8 mouse cellular contexts compared by ENCODE assay signal in the genomic region with DNA sequence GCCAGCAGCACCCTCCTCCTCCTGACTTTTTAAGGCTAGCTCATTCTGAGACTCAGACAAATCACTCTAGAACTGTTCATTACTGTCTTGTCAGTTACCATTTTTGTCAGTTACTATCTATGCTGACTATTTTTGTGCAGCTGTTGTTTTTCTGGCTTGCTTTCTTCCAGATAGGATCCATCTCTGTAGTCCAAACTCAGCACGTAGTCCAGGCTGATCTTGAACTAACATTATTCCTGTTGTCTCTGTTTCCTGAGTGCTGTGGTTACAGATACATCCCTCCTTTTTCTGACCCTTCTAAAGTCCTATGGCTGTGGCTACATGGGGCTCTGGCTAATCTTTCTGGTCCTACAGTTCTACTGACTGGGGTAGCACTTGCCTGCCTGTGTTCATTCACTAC. TPM values are rescaled to one million over a fixed set of nuclear protein-coding genes. Genes with fewer than 3 reads are reported as not detected.
DNase-seq lines count a peak whose midpoint lies in the region; ATAC-seq and TF ChIP-seq lines count a peak whose summit lies in the region.

No protein-coding gene starts in this region.

- DNase-seq in testis, postnatal 14 days (ENCODE audit: low spot score), result no peak
- no peak for DNase-seq in stomach, postnatal 0 days (ENCODE audit: low spot score)
- no peak for DNase-seq in spleen, postnatal 4 days (ENCODE audit: low spot score in 2 of 2)
- DNase-seq in left cerebral cortex, postnatal 25 days (ENCODE audit: low spot score in 2 of 2), result no peak

- peaks cover 39% of the 10 kb centered on the region for H3K27me3 ChIP-seq in erythroblast, embryonic 14.5 days (ENCODE audit: control insufficient read depth)
- H3K27me3 ChIP-seq in testis, adult 2 months (ENCODE audit: control insufficient read depth, insufficient read depth, low read length), result no peaks in the 10 kb centered on the region
- peaks cover 37% of the 10 kb centered on the region for H3K27me3 ChIP-seq in liver, embryonic 12.5 days (replicated peaks)
- peaks cover 3% of the 10 kb centered on the region; the same call in 1 of the 2 replicates for H3K27me3 ChIP-seq in stomach, postnatal 0 days (ENCODE audit: control insufficient read depth, insufficient read depth, low read length)

- peaks cover 57% of the 10 kb centered on the region for H3K4me1 ChIP-seq in erythroblast, embryonic 14.5 days (ENCODE audit: control insufficient read depth)
- peaks cover 35% of the 10 kb centered on the region for H3K4me1 ChIP-seq in testis, adult 2 months (ENCODE audit: control insufficient read depth, insufficient read depth, low read length)
- peaks cover 50% of the 10 kb centered on the region for H3K4me1 ChIP-seq in liver, embryonic 12.5 days
- H3K4me1 ChIP-seq in stomach, postnatal 0 days (replicated peaks; ENCODE audit: control insufficient read depth, insufficient read depth), result peaks cover 8% of the 10 kb centered on the region; the same call in 1 of the 2 replicates

- ATAC-seq in erythroblast, adult 5-6 weeks (replicated peaks; ENCODE audit: low FRiP score, poor library complexity, severe bottlenecking), result no peak
- no peak for ATAC-seq in liver, embryonic 12.5 days
- no peak for ATAC-seq in stomach, postnatal 0 days (ENCODE audit: low FRiP score, low TSS enrichment)

- TF ChIP-seq CTCF in testis, adult 2 months (IDR thresholded peaks at IDR 0.05; ENCODE audit: control insufficient read depth, insufficient read depth, insufficient replicate concordance, low read depth, low read length), result no peak
- TF ChIP-seq CTCF in stomach, postnatal 0 days (IDR thresholded peaks at IDR 0.05; ENCODE audit: low read depth), result no peak

- no peak for TF ChIP-seq POLR2A in testis, adult 2 months (IDR thresholded peaks at IDR 0.05; ENCODE audit: control insufficient read depth, low read depth, low read length)

- no peak for TF ChIP-seq EP300 in stomach, postnatal 0 days (optimal IDR thresholded peaks at IDR 0.05)

- H3K9me3 ChIP-seq in erythroblast, embryonic 14.5 days (ENCODE audit: control insufficient read depth, low read length), result peaks cover 16% of the 10 kb centered on the region
- H3K9me3 ChIP-seq in liver, embryonic 12.5 days (replicated peaks), result no peaks in the 10 kb centered on the region
- no peaks in the 10 kb centered on the region for H3K9me3 ChIP-seq in stomach, postnatal 0 days (ENCODE audit: control insufficient read depth, low read length)

- H3K36me3 ChIP-seq in erythroblast, embryonic 14.5 days (ENCODE audit: control insufficient read depth), result peaks cover 24% of the 10 kb centered on the region
- H3K36me3 ChIP-seq in testis, adult 2 months (ENCODE audit: control insufficient read depth, insufficient read depth, low read length), result no peaks in the 10 kb centered on the region
- H3K36me3 ChIP-seq in liver, embryonic 12.5 days, result peaks cover 19% of the 10 kb centered on the region
- peaks cover 4% of the 10 kb centered on the region for H3K36me3 ChIP-seq in stomach, postnatal 0 days (ENCODE audit: control insufficient read depth, insufficient read depth, low read length)

- H3K4me3 ChIP-seq in erythroblast, embryonic 14.5 days (replicated peaks), result peak overlapping the region; percentile 85
- H3K4me3 ChIP-seq in testis, adult 2 months (ENCODE audit: control insufficient read depth, low read depth, low read length), result peak overlapping the region; percentile 92
- peak overlapping the region; percentile 81 for H3K4me3 ChIP-seq in liver, embryonic 12.5 days
- H3K4me3 ChIP-seq in stomach, postnatal 0 days (ENCODE audit: low read depth, low read length), result peak overlapping the region; percentile 72; the same call in 1 of the 2 replicates

- 31% methylated on average over 1 of the region's 1 CpGs for WGBS in liver, embryonic 12.5 days (ENCODE audit: insufficient replicate concordance)
- 73% methylated on average over 1 of the region's 1 CpGs for WGBS in stomach, postnatal 0 days

- H3K27ac ChIP-seq in testis, adult 2 months (ENCODE audit: control insufficient read depth, insufficient read depth, low read depth, low read length), result peak overlapping the region; percentile 97; the same call in 1 of the 2 replicates
- peak overlapping the region; percentile 98 for H3K27ac ChIP-seq in liver, embryonic 12.5 days
- H3K27ac ChIP-seq in stomach, postnatal 0 days (replicated peaks), result no peak overlapping the region; the same call in 1 of the 2 replicates

- intact Hi-C loops in left cerebral cortex, postnatal 25 days (cut with DNase I), result loop anchor here (5.0 to 10.0 kb wide), 3 partner anchors 62 to 554 kb away; a partner anchor contains a TSS

- peak overlapping the region; percentile 81 for H3K4me2 ChIP-seq in liver, embryonic 12.5 days
- peak overlapping the region; percentile 65 for H3K4me2 ChIP-seq in stomach, postnatal 0 days (replicated peaks; ENCODE audit: low read depth)

- H3K9ac ChIP-seq in liver, embryonic 12.5 days, result peak overlapping the region; percentile 94
- H3K9ac ChIP-seq in stomach, postnatal 0 days (ENCODE audit: low read length), result peak overlapping the region; percentile 97

RNA-seq across cellular contexts. Expression of a gene that starts 1.1 kb away (rescaled TPM):
- 22.8 and 28.8 TPM in 2 replicates for polyA plus RNA-seq in erythroblast, embryonic 14.5 days (2012)
- total RNA-seq in erythroblast, adult 5-6 weeks (2015; ENCODE audit: low replicate concordance), result 45.0 and 92.0 TPM in 2 replicates
- total RNA-seq in erythroblast, adult 5-6 weeks (2017; ENCODE audit: low replicate concordance), result 32.8 and 112 TPM in 2 replicates
- polyA plus RNA-seq in testis, adult 2 months (2012; rRNA removed), result 377 and 399 TPM in 2 replicates
- 145 and 148 TPM in 2 replicates for polyA plus RNA-seq in liver, embryonic 12.5 days (2016; fragmentation: Nextera tagmentation; extraction: Ambion mirVana)
- polyA plus RNA-seq in stomach, postnatal 0 days (2015; fragmentation: Nextera tagmentation; extraction: Ambion mirVana), result 90.9 and 93.4 TPM in 2 replicates
- 100 to 1,000 TPM; 219 to 237 TPM for total RNA-seq in left cerebral cortex, postnatal 25 days (2021)

RNA-seq across cellular contexts. Expression of a gene that starts 4.6 kb away (rescaled TPM):
- polyA plus RNA-seq in erythroblast, embryonic 14.5 days (2012), result 39.9 and 103 TPM in 2 replicates
- 97.4 and 99.3 TPM in 2 replicates for total RNA-seq in erythroblast, adult 5-6 weeks (2015; ENCODE audit: low replicate concordance)
- 144 and 170 TPM in 2 replicates for total RNA-seq in erythroblast, adult 5-6 weeks (2017; ENCODE audit: low replicate concordance)
- polyA plus RNA-seq in testis, adult 2 months (2012; rRNA removed), result 107 and 115 TPM in 2 replicates
- polyA plus RNA-seq in liver, embryonic 12.5 days (2016; fragmentation: Nextera tagmentation; extraction: Ambion mirVana), result 133 and 134 TPM in 2 replicates
- polyA plus RNA-seq in stomach, postnatal 0 days (2015; fragmentation: Nextera tagmentation; extraction: Ambion mirVana), result 271 and 287 TPM in 2 replicates
- 100 to 1,000 TPM; 127 to 131 TPM for total RNA-seq in left cerebral cortex, postnatal 25 days (2021)

RNA-seq across cellular contexts. Expression of a gene that starts 15.4 kb away (rescaled TPM):
- polyA plus RNA-seq in erythroblast, embryonic 14.5 days (2012), result 0.03 TPM in 2 replicates
- not detected in 2 replicates for total RNA-seq in erythroblast, adult 5-6 weeks (2015; ENCODE audit: low replicate concordance)
- 0.56 TPM in 1 of 2 replicates, not detected in the other for total RNA-seq in erythroblast, adult 5-6 weeks (2017; ENCODE audit: low replicate concordance)
- polyA plus RNA-seq in testis, adult 2 months (2012; rRNA removed), result 7.5 and 8.2 TPM in 2 replicates
- polyA plus RNA-seq in liver, embryonic 12.5 days (2016; fragmentation: Nextera tagmentation; extraction: Ambion mirVana), result 0.77 and 1.4 TPM in 2 replicates
- polyA plus RNA-seq in stomach, postnatal 0 days (2015; fragmentation: Nextera tagmentation; extraction: Ambion mirVana), result 0.93 and 1.3 TPM in 2 replicates
- total RNA-seq in left cerebral cortex, postnatal 25 days (2021), result 10 to 100 TPM; 13.7 to 14.9 TPM

RNA-seq across cellular contexts. Expression of a gene that starts 29.3 kb away (rescaled TPM):
- 6.7 and 7.7 TPM in 2 replicates for polyA plus RNA-seq in erythroblast, embryonic 14.5 days (2012)
- total RNA-seq in erythroblast, adult 5-6 weeks (2015; ENCODE audit: low replicate concordance), result 2.7 and 8.2 TPM in 2 replicates
- 21.2 and 23.4 TPM in 2 replicates for total RNA-seq in erythroblast, adult 5-6 weeks (2017; ENCODE audit: low replicate concordance)
- polyA plus RNA-seq in testis, adult 2 months (2012; rRNA removed), result 4.3 and 5.6 TPM in 2 replicates
- 16.2 and 20.0 TPM in 2 replicates for polyA plus RNA-seq in liver, embryonic 12.5 days (2016; fragmentation: Nextera tagmentation; extraction: Ambion mirVana)
- polyA plus RNA-seq in stomach, postnatal 0 days (2015; fragmentation: Nextera tagmentation; extraction: Ambion mirVana), result 8.5 and 9.5 TPM in 2 replicates
- 10 to 100 TPM; 34.4 to 37.1 TPM for total RNA-seq in left cerebral cortex, postnatal 25 days (2021)

RNA-seq across cellular contexts. Expression of a gene that starts 40.3 kb away (rescaled TPM):
- 16.2 and 17.6 TPM in 2 replicates for polyA plus RNA-seq in erythroblast, embryonic 14.5 days (2012)
- 209 and 235 TPM in 2 replicates for total RNA-seq in erythroblast, adult 5-6 weeks (2015; ENCODE audit: low replicate concordance)
- total RNA-seq in erythroblast, adult 5-6 weeks (2017; ENCODE audit: low replicate concordance), result 226 and 257 TPM in 2 replicates
- polyA plus RNA-seq in testis, adult 2 months (2012; rRNA removed), result 507 and 516 TPM in 2 replicates
- polyA plus RNA-seq in liver, embryonic 12.5 days (2016; fragmentation: Nextera tagmentation; extraction: Ambion mirVana), result 201 and 203 TPM in 2 replicates
- 93.7 and 105 TPM in 2 replicates for polyA plus RNA-seq in stomach, postnatal 0 days (2015; fragmentation: Nextera tagmentation; extraction: Ambion mirVana)
- 100 to 1,000 TPM; 210 to 221 TPM for total RNA-seq in left cerebral cortex, postnatal 25 days (2021)
